Mouse (Mus musculus) spleen, postnatal 10 days (tissue): ENCODE measurements around the gene Ppp1r1b.

Experiments used
- DNase-seq, 2 experiments: peaks; one replicate each; pipeline ENCODE4 v3.0.0; 2021 to 2022; ENCODE audit warnings: low spot score in 2 of 2

Ppp1r1b gene

DNA sequence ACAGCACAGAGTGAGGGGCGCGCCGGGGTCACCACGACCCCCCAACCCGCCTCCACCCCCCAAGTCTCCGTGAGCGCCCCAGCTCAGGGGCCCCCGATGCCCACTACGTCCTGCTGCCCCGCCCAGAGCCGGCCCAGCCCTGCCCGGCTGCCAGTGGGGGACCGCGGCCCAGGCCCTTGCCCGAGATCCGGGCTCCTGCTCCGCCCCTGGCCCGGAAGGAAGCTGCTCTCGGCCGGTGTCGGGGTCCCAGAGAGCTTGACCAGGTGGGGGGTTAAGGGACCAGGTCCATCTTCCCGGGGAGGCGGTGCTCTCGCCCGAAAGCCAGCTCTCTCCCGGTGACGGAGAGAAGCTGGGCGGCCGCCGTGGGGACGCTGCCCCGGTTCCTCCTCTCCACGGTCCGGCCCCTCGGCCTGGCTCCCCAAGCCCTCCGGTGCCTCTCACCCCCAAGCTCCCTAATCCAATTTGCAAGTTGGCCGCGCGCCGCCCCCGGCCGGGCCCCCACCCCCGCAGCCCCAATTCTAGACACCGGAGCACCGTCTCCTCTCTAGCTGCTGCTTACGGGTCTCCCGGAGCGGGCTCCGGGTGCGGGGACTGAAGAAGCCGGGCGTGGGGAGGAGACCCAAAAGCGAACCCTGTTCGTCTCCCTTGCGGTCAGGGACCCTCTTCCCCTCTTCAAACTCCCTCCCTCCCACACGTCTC is 19.7 kb upstream of the Ppp1r1b start:
- DNase-seq, result no peak

GRCm38 (mm10) chr11:98329081-98329959 is 18.9 kb upstream of the Ppp1r1b start, which contains the start of gene Neurod2:
TSS of gene Neurod2 (minus strand) at chr11:98329648.
- DNase-seq, result no peak

DNA sequence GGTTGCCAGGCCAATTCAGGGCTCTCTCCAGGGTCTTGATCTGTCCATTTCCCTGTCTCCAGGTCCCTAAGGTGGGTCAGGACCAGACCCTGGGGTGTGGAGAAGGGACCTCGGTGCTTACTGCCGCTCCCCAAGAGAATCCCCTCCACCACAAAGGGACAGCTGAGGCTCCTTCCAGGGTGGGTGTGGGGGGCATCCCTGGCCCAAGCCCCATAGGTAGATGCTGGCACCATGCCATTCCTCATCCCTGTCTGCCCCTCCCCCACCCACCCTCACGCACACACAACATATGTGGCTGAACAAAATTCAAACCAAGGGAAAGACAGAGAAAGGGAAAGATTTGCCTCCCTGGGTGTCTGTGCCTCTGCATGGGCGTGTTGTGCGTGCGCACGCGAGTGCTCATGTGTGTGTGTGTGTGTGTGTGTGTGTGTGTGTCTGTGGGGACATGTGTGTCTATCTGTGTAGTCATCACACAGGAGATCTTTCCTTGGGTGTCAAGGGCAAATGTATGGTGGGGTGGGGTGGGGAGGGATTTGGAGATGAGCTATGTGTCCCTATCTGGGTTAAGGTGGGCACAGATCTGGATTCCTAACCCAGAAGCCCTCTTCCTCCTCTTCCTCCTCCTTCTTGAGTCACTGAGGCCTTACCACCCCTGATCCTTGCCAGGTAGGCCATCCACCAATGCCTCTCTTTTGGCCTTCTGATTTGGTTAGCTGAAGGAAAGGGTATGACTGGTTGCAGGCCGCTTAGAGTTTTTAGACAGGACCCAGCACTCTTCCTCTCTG is 18.1 kb upstream of the Ppp1r1b start:
- no peak for DNase-seq

DNA sequence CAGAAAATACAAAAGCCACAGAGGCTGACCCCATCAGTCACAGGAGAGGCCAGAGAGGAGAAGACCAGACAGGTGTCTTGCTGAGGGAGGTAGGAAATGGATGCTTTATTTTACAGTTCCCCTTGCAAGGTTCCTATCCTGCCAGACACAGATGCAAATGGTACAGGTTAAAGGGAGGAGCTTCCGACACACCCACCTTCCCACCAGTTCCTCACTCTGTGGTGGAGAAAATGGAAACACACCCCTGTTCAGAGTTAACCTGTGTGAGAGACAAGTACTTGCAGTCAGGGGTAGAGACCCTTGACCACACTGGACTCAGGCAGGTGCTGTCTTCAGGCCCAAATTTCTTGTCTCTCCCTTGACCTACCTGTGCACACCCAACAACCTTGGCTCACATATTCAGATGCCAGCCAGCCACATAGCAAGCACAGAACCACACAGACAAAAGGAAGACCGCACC is 17.4 kb upstream of the Ppp1r1b start:
- no peak for DNase-seq

DNA sequence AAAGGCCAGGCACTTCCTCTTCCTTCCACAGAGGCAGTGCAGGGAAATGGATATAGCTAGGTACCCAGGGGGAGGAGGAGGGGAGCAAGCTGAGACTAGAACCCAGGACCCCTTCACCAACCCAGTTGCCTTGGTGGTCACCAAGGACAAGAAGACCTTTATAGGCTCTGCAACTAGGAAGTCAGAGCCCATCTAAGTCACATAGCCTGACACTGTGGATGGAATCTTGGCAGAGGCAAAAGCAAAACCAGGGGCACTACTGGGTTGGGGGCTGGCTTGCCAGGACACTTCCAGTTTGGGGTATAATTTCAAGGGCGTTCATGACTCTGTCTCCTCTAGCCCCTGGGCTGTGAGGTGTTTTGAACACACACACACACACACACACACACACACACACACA is 16.8 kb upstream of the Ppp1r1b start:
- DNase-seq, result no peak

GRCm38 (mm10) chr11:98332186-98332585 is 16.0 kb upstream of the Ppp1r1b start:
- DNase-seq, result no peak

- no peak for DNase-seq
These were observed 15.4 kb upstream of the Ppp1r1b start for GRCm38 (mm10) chr11:98332841-98333240.

GRCm38 (mm10) chr11:98333263-98333696 is 14.9 kb upstream of the Ppp1r1b start:
- DNase-seq, result no peak

DNA sequence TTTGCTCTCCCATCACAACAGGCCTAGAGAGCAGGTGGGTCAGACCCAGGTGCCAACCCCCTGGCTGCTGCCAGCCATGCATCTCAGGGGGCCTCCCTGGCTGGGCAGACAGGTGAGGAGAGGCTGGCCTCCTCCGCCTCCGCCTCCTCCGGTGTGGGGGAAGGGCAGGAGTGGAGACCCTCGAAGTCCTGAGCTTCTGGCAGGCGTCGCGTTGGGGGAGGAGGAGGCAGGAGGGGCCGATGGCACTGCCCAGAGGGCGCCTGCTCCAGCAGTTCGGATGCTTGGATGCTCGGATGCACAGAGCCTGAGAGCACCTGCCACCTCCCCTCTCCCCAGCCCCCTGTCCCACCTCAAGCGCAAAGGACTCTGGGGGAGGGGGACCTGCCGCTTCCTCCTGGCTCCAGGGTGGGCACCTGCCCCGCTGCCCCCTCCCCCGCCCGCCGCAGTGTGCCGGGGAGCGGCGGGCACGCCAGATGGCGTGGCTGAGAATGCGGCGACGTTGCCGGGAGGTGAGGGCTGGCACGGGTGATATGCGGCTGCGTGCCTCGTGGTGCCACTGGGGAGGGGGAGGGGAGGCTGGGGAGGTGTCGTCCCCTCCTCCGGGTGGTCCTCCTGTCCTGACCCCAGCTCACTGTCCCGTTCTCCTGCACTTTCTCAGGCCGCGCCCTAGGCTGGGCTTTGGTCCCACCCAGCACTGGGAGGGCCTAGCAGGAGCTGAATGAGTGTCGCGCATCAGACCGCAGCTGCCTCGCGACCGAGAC is 14.0 kb upstream of the Ppp1r1b start:
- no peak for DNase-seq

DNA sequence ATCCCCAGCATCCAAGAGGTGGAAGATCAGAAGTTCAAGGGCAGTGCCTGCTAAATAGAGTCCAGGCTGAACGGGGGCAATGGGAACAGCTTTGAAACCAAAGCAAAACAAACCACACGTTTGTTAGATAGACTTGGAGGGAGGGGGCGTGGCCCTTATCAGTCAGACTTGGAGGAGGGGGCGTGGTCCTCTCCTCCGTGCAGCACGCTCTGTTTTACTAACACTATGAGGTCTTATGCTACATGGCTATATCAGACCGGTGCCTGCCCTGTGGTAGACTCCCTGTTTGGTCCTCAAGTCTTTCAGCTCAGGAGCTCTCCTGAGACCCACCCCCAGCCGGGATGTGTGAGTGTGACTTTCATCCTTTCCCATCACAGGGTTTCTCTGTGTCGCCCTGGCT is 13.0 kb upstream of the Ppp1r1b start:
- no peak for DNase-seq

DNA sequence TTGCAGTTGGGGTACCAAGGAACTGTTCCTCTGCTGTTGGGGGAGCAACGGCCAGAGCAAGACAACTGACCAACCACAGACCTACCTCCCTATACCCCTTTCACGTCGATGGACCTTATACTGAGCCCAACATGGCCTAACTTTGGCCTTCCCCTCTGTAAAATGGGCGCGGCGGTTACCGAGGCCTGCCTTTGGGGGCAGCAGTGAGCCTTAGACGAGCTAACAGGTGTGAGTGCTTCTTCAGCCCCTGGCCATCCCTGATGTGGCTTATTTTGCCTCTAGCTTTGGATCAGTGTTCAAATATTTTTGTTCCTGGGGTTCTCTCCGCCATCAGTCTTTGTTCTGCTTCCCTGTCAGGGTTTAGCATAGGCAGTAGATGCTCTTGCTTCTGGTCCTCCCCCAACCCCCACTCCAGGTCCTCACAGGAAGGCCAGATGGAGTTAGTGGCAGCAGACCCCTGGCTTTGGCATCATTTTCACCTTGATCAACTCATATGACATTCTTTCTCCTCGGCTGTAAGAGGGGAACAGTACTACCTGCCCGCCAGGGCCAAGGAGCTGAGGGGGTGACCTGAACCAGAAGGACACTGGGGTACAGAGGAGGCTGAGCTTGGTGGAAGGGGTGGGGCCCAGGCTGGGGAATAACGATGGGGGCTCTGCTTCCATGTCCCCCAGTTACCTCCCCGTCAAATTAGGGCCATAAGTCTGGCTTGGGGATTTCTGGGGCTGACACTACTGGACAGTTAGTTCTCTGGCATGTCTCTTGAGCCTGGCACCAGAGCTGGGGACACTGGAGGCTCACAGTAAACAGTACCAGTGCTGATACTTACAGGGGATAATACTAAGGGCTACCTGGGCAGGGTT is 11.7 kb upstream of the Ppp1r1b start:
- DNase-seq, result peak in 1 of 2 experiments; percentile 73

- DNase-seq, result peak; percentile 29 to 47
These were observed 9.7 kb upstream of the Ppp1r1b start for GRCm38 (mm10) chr11:98338507-98338961.

- no peak for DNase-seq
These were observed 9.1 kb upstream of the Ppp1r1b start for GRCm38 (mm10) chr11:98339071-98339501.

- DNase-seq, result peak in 1 of 2 experiments; percentile 69
These were observed 8.4 kb upstream of the Ppp1r1b start for GRCm38 (mm10) chr11:98339679-98340287.

GRCm38 (mm10) chr11:98340597-98340996 is 7.6 kb upstream of the Ppp1r1b start:
- no peak for DNase-seq

- DNase-seq, result no peak
These were observed 7.0 kb upstream of the Ppp1r1b start for GRCm38 (mm10) chr11:98341174-98341573.

GRCm38 (mm10) chr11:98342000-98342945 is 5.9 kb upstream of the Ppp1r1b start:
- DNase-seq, result peak; percentile 92 to 95

GRCm38 (mm10) chr11:98345253-98345652 is 3.0 kb upstream of the Ppp1r1b start:
- peak; percentile 72 to 83 for DNase-seq
